Mouse (Mus musculus) cortical plate, adult 2 months (tissue): ENCODE measurements at regions not wholly inside any gene's neighbourhood (a gene's known extent, or its start where the extent isn't known, plus 50 kb on each side); places are given as distances from the start of the nearest gene placed in this dataset.

Experiments
- CTCF ChIP-seq: fragments of 200-500 bp; IDR thresholded peaks from 2 replicates; pipeline ENCODE4 v1.5.1; 2011; ENCODE audit warnings: mild to moderate bottlenecking, control low read depth, low read length; ENCODE audit not compliant: insufficient read depth; ENCODE audit errors: extremely low read depth
- POLR2A ChIP-seq: fragments of 200-500 bp; IDR thresholded peaks from 2 replicates; pipeline ENCODE4 v1.6.1; 2011; ENCODE audit warnings: mild to moderate bottlenecking, low read length, control low read depth; ENCODE audit not compliant: insufficient read depth; ENCODE audit errors: extremely low read depth

GRCm38 (mm10) chr9:112950056-112950455 lies 714.3 kb upstream of the Arpp21 start:
- TF ChIP-seq POLR2A, result no peak
- TF ChIP-seq CTCF, result no peak
